Mouse (Mus musculus) right cerebral cortex, postnatal 10 days (tissue): ENCODE results near the gene Tuft1.

ENCODE experiments used
- DNase-seq, 2 experiments: peaks; one replicate each; pipeline ENCODE4 v3.0.0; 2021; ENCODE audit warnings: low spot score in 2 of 2

Tuft1 gene

GRCm38 (mm10) chr3:94597224-94597779, 61.4 kb downstream of the Tuft1 start:
- DNase-seq, result no peak

- DNase-seq, result no peak
These were observed 62.8 kb downstream of the Tuft1 start for GRCm38 (mm10) chr3:94595871-94596287.

- DNase-seq, result no peak
These were observed 67.6 kb downstream of the Tuft1 start for GRCm38 (mm10) chr3:94591066-94591465.

GRCm38 (mm10) chr3:94587962-94588361, 70.7 kb downstream of the Tuft1 start:
- DNase-seq, result no peak

GRCm38 (mm10) chr3:94582944-94583343, 75.7 kb downstream of the Tuft1 start:
- DNase-seq, result no peak

- peak; percentile 97 for DNase-seq
These were observed 76.2 kb downstream of the Tuft1 start, which contains the start of gene Snx27 for GRCm38 (mm10) chr3:94582456-94582891. TSS of gene Snx27 (minus strand) at chr3:94582716.

- DNase-seq, result no peak
These were observed 76.7 kb downstream of the Tuft1 start for GRCm38 (mm10) chr3:94581793-94582455.

- DNase-seq, result peak; percentile 55 to 60
These were observed 77.4 kb downstream of the Tuft1 start for GRCm38 (mm10) chr3:94581138-94581780.

GRCm38 (mm10) chr3:94574506-94574905, 84.2 kb downstream of the Tuft1 start:
- DNase-seq, result no peak

GRCm38 (mm10) chr3:94567242-94567641, 91.4 kb downstream of the Tuft1 start:
- DNase-seq, result no peak

- DNase-seq, result no peak
These were observed 93.1 kb downstream of the Tuft1 start for GRCm38 (mm10) chr3:94565557-94565956.

- no peak for DNase-seq
These were observed 93.5 kb downstream of the Tuft1 start for GRCm38 (mm10) chr3:94565127-94565526.

GRCm38 (mm10) chr3:94564356-94565010, 94.2 kb downstream of the Tuft1 start:
- no peak for DNase-seq

GRCm38 (mm10) chr3:94563163-94563562, 95.5 kb downstream of the Tuft1 start:
- DNase-seq, result no peak
